Mouse (Mus musculus) kidney, adult 8-10 months (tissue): Measurements from ENCODE around the gene Nipal3.

ENCODE experiments used
- DNase-seq, 2 experiments: peaks; one replicate each; pipeline ENCODE4 v3.0.0; 2022

Nipal3 gene

DNA sequence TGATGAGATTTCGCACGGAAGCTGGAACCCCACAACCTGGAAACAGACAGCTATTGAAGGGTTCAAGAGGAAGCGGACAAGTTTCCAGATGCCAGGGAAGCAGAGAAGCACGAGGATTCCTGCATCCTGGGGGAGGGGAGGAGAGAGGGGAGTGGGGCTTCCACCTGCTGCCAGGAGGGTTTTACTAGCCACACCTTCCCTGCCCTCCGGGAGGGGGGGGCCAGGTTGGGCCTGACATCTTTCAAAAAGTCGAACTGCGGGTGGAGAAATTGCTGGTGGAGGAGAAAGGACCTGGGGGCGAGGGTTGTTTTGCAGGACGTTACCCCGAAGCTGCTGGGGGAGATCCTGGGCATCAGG lies 61.8 kb downstream of the Nipal3 start:
- no peak for DNase-seq

DNA sequence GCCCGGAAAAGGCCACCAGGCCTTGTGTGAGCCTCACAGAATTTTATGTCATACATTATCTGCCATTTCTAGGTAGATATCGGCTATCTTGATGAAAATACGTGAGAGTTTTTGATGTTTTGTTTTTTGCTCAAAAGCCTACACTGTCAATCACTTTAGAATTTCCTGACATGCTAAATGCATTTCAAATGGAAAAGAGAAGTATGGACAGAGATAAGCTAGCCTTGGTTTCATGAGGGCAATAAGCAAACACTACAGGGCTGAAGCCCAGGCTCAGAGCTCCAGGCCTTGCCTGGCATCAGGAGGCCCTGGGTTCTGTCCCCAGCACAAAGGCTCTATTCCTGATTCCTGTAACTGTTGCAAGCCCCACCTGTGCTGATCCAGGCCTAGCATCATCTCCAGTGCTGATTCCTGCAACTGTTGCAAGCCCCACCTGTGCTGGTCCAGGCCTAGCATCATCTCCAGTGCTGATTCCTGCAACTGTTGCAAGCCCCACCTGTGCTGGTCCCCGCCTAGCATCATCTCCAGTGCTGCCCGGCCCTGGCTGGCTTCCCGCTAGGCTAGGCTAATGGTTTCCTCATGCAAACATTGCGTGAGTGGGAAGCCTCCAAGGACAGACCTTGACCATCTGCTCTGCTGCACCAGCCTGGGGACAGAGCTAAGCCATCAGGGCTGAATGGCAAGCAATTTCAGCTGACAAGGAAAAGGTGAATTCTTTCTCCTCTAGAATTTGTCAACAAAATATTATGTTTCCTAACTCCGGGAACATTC lies 64.7 kb downstream of the Nipal3 start:
- DNase-seq, result no peak

DNA sequence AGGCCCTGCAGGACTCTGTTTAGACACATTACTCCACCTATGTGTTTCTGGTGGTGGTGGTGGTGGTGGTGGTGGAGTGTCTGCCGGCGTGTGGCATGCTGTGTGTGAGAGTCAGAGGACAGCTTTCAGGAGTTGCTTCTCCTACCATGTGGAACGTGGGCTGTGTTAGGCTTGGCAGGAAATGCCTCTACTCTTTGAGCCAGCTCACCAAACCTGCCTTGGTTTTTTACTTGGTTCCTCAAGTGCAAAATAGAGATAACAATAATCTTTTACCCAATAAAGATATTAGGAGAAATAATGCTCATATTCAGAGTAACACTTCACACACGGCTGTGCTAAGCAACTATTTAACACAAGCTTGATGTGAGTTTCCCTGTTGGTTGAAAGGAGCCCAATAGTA lies 65.5 kb downstream of the Nipal3 start:
- DNase-seq, result no peak

DNA sequence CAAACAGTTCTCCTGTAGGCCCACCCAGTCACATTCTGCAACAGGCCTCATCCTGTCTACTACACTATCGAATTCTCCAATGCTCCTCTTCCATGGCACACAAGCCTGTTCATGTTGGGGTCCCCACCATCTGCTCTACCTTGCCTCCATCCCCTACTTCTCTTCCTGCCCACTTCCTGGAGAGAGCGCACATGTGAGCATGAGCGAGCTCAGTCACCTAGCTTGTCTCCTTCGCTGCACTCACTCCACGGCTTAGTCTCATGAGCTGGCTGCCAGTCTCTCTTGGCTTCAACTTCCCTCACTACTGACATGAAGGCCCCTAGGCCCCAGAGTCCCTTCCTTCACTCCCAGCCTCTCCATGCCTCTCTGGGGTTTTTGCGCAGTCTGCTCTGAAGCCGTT lies 68.3 kb downstream of the Nipal3 start:
- no peak for DNase-seq

DNA sequence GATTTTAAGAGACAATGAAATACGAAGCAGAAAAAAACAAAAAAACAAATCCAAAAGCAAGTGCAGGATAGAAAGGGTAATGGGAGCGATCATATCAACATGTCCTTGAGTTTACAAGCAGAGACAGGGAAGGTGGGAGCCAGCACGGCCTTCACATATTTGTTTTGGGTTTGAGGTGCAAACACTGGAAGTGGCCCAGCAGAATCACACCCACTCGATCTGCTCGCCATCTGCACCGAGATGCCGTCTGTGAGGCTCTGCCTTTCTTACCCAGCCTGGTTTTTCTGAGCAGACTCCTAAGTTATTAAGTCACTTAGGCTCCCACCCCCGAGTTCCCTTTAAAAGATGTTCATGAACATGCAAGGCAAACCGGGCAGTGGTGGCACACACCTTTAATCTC lies 69.2 kb downstream of the Nipal3 start:
- DNase-seq, result no peak

DNA sequence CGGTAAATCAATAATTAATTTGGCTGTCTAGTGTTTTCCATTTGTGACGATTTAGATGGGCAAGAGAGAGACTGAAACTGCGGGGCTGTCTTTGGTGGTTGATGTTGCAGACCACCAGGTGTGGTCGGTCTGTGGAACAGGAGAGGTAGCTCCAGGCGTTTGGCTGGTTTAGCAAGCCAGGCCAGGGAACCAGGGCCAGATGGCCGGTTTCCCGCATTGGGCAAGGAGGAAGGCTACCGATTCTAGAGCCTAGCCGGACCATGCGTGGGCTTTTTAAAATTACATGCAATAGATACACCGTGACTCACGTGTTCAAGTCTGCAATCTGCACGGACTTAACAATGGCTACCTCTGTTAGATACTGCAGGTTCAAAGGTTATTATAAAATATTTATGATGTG lies 73.9 kb downstream of the Nipal3 start:
- no peak for DNase-seq

DNA sequence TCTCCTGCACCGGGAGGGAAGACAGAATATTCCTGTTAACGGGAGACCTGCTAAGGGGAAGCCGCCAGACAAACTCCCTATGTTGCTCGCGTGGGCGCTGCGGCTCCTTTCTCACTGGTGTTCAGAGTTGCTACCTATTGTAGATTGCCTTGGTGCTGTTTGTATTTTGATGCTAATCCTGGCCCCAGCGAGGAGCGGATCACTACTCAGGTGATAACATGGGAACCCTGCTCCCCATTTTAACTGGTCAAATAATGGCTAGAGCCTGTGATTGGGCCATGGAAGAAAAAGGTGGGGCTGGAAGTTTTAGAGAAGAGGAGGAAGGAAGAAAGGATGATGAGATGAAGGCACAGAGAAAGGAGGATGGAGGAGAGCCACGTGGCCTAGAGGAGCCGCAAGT lies 74.4 kb downstream of the Nipal3 start:
- DNase-seq, result no peak

DNA sequence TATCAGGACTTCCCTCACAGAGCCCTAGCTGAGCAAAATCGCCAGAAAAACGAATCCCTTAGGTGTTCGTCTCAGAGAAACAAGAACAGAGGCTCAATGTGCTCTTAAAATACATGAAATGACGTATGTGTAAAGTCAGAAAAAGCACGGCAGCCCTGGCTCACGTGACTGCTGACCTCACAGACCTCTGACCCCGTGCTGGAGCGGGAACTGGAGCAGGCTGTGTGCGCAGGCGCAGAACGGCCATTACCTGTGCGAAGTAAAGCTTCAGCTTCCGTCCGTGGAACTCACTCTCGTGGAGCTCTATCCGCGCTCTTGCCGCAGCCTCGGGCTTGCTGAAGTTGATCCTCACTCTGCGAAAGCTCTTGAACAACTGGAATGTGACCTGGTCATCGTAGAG lies 74.8 kb downstream of the Nipal3 start:
- DNase-seq, result no peak

DNA sequence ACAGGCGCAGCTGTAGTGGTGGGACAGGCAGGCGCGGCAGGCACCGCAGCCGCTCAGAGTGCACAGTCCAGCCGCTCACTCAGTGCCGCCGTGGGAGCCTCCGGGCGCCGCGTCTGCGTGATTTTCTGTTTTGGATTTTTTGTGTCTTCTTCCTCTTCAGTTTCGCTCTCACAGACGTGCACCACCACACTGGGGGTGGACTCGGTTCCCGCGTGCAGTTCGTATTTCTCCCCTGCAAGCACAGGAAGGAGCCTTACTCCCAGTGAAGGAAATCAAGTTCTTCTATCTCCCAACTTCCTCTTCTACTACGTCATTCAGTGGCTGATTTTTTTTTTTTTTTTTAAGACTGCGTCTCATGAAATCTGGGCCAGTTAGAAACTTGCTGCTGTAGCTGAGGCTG lies 78.5 kb downstream of the Nipal3 start:
- DNase-seq, result no peak

DNA sequence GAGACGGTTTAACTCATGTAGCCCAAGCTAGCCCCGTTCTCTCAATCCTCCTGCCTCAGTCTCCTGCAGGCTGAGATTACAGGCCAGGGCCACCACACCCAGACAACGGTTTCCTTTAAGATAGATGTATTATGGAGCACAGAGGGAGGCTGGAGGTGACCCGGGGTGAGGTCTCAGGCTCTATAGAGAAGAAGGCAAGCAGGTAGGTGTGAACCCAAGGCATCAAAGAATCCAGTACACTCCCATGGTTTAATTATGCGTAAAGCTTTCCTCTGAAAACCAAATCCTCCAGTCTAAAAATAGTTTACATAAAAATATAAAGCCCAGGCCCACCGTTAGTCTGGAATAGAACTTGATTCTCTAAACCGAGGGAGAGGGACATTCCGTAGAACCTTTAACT lies 81.3 kb downstream of the Nipal3 start:
- no peak for DNase-seq

DNA sequence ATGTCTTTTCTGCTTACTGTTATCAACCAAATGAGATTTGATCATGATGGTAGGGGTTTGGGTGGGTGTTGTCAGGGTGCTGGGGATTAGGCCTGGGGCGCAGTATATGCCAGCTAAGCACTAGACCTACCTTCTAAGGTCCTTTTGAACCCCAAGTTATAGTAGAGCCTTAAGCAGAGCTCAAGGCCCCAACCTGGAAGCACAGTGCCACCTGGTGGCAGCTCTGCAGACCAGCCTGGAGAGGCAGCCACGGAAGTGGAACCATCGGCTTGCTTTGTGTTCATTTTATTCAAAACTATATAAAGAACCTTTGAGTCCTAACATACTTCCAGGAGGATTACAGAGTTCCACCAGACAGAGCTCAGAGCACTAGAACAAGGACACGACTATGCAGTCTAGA lies 83.2 kb downstream of the Nipal3 start:
- DNase-seq, result peak; percentile 14 to 39

DNA sequence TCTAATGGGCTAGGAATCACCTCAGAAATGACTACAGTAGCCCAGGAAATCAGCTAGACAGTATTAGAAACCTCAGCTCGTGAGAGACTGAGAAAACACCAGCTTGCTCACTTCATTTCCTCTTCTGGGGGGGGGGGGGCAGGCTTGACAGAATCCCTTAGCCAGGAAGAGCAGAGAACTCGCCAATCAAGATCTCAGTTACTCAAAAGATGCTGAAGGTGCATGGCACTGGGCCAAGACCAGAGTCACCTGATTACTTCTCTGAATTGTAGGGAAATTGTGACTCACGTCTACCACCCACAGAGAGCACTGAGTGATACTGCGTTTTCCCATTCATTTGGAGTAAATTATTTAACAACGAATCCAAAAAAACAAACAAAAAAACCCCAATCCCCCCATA lies 88.7 kb downstream of the Nipal3 start:
- peak; percentile 30 to 60 for DNase-seq

DNA sequence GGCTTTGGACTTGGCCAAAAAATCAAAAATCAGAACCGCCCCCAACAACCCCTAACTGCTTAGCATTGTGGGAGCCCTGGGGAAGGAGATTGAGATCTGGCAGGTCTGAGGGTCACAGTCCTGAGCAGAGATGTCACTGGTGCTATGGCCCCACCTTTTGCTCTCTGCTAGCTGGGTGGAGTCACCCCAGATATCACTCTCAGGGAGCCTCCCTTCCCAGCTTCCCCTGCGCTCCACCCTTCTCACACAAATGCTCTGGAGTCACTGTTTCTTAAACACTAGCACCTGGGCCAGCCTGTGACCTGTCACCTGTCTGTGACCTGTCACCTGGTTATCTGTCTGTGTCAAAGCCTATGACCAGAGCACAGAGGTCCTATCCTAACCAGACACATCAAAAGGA lies 89.9 kb downstream of the Nipal3 start:
- DNase-seq, result no peak

DNA sequence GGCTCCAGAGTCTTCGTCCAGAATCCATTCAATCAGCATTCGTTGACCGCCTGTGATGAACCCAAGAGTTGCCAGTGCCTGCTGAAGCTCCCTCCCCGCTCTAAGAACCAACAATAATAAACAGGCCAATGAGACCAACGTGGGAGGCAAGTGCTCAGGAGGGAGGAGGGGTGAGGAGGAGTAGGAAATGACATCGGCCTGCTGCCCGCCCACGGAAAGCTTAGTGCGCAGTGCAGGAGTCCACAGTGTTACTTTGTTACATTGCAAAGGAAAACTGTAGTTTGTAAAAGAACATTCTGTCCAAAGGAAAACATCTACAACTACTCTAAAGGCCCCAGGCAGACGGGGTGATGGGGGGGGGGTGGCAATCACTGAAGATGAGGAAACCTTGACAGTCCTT lies 90.8 kb downstream of the Nipal3 start:
- DNase-seq, result no peak

DNA sequence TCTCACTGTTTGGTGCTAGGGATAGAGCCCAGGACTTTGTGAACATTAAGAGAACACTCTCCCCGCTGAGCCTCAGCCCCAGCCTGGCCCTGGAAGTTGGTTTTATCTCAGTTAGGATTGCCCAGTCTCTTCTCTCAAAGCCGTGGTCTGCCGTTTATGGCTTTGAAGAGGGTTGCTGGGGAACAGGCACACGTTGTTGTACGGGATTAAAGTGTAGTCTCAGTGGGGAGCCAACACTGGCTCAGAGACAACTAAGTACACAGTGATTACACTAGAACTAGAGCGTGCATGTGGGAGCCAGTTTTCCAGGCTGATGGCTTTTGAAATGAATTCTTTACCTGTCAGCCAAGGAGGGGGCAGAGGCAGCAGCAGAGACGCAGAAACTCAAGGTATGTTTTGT lies 93.0 kb downstream of the Nipal3 start:
- no peak for DNase-seq

DNA sequence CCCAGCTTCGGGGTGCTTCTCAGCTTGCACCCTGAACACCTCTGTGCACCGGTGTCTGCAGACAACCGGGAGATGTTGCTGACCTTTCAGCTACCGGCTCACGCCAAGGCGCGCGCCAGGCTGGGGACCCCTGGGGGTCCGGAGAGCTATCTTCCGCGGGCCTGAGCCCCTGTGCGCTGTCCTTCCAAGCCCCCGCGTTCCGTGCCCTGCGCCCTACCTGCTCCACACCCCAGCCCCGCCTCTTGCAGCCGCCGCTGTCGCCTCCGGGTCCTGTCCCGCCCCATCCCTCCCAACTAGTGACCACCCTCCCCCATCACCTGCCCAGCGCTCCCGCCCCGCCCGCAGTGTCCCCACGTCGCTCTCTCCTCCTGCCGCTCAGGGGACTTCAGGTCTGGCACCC lies 96.8 kb downstream of the Nipal3 start, which contains the start of gene Ncmap:
Ncmap (minus strand) TSS at position 237 of the 400 bp plus-strand sequence.
- no peak for DNase-seq

DNA sequence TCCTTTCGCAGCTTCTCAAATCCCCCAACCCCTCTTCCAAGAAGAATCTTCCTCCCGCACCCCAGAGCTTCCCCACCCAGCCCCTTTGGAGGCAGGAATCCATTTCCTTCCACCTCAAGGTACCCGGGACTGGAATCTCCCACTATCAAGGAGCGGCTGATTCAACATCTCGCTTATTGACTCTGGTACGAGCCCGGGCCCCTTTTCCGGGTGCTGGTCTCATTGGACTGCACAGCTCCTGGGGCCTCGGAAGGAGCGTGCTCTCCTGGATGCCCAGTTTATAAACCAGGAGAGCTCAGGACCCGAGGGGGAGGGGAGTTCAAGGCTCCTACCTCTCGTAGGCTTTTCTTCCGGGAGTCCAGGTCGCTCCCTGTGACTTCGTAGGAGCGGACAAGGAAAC lies 97.3 kb downstream of the Nipal3 start:
- DNase-seq, result no peak

DNA sequence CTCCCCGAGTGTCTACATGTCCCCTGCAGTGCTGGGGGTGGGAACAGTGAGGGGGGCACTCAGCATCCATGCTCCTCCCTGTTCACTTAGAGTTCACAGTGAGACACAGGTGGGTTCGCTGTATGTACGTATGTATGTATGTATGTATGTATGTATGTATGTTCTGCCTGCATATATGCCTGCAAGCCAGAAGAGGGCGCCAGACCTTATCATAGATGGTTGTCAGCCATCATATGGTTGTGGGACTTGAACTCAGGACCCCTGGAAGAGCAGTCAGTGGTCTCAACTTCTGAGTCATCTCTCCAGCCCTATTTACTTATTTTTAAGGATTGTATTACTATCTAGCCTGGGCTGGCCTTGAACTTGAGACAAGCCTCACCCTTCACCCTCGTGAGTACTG lies 98.5 kb downstream of the Nipal3 start:
- no peak for DNase-seq
